Mouse (Mus musculus) liver, adult 2 months (tissue): ENCODE results near the gene Sdk2.

Experiments
- CTCF ChIP-seq: fragments of 200-500 bp; IDR thresholded peaks from 2 replicates; pipeline ENCODE4 v1.5.1; 2011; ENCODE audit warnings: low read depth, low read length, control low read depth
- POLR2A ChIP-seq: fragments of 200-500 bp; IDR thresholded peaks from 2 replicates; pipeline ENCODE4 v1.6.1; 2011; ENCODE audit warnings: low read length, control low read depth; ENCODE audit not compliant: insufficient read depth; ENCODE audit errors: extremely low read depth

DNA sequence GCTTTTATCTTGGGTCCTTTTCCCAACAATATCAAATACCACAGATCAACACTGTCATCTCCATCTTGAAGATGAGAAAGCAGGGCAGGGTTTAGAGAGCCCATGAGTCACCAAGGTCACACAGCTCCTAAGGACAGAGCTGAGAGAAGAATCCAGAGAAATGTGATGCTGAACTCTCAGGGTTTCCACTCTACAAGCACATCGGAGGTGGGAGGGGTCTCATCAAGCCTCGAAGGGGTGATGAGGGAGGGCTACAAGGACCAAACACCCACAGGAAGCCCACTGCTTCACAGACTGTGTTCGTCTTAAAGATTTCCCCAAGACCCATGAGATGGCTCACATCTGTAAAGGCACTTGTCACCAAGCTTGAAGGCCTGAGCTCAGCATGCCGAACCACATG lies 320.9 kb downstream of the Sdk2 start:
- TF ChIP-seq POLR2A, result no peak
- no peak for TF ChIP-seq CTCF
